Mouse (Mus musculus) cerebellum, adult 8-10 months (tissue): ENCODE data around the gene Gmeb2.

Experiments used
- DNase-seq: peaks from one replicate; pipeline ENCODE4 v3.0.0; 2022

Gmeb2 gene

DNA sequence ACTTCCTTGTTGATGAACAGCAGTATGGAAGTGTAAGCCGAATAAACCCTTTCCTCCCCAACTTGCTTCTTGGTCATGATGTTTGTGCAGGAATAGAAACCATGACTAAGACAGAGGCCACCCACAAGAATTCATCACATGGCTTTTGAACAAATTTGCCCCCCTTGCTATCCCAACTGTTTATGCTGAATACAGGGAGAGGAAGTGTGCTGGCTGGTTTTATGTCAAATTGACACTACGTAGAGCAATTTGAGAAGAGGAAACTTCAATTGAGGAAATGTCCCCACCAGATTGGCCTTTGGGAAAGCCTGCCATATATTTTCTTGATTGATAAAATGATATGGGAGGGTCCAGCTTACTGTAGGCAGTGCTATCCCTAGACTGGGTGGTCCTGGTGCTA is 14.0 kb downstream of the Gmeb2 start:
- DNase-seq, result no peak

DNA sequence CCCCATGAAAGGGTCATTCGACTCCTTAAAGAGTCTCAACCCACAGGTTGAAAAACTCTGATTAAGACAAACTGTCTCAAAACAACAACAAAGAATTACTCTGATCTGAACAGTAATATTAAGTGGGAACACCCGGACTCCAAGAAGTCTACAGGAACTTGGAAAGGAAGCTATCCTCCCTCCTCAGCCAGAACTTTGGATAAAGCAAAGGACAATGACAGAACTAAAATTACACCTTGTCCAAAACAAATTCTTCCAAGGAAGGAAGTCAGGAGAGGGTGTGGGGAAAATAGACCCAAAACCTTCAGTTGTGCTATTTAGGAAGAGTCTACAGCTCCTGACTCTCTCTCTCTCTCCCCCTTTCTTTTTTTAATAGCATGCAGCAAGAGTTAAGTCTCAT is 15.7 kb downstream of the Gmeb2 start:
- DNase-seq, result no peak

- DNase-seq, result no peak
Observed at GRCm38 (mm10) chr2:181266839-181267238, 21.0 kb downstream of the Gmeb2 start.

DNA sequence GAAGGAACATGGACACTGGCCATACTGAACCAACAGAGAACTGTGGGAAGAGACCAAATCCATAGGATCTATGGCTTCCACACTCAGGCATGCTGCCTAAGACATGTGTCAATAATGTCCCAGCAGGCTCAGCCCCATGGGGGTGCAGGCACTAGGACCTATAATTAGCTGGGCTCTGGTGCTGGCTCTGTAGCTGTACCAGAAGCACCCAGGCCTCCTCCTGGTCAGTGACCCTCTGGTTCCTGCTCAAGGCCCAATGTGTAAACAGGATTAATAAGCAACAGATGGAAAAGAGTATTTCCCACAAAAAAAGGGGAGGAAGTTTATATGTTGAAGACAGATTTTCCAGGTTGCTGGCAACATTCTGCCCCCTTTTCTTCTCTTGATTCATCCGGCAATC is 34.6 kb downstream of the Gmeb2 start:
- DNase-seq, result no peak

GRCm38 (mm10) chr2:181251841-181252240 is 36.0 kb downstream of the Gmeb2 start:
- DNase-seq, result no peak

DNA sequence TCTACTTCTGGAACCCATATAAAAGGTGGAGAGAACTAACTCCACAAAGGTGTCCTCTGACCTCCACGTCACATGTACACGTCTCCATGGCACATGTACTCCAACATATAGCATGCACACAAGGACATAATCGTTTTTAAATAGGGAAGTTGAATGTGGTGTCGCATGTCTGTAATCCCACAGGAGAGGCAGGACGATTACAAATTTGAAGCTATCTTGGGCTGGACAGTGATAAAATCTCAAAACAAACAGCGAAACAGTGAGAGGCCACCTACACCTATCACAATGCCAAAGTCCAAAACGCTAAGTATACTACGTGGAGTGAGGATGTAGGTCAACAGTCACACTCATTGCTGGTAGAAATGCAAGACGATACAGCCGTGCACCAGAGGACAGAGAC is 38.6 kb downstream of the Gmeb2 start:
- DNase-seq, result no peak

- no peak for DNase-seq
Observed at GRCm38 (mm10) chr2:181245031-181245430, 42.8 kb downstream of the Gmeb2 start.

- no peak for DNase-seq
Observed at GRCm38 (mm10) chr2:181243706-181244394, 44.0 kb downstream of the Gmeb2 start.

- no peak for DNase-seq
Observed at GRCm38 (mm10) chr2:181242314-181242665, 45.5 kb downstream of the Gmeb2 start.

DNA sequence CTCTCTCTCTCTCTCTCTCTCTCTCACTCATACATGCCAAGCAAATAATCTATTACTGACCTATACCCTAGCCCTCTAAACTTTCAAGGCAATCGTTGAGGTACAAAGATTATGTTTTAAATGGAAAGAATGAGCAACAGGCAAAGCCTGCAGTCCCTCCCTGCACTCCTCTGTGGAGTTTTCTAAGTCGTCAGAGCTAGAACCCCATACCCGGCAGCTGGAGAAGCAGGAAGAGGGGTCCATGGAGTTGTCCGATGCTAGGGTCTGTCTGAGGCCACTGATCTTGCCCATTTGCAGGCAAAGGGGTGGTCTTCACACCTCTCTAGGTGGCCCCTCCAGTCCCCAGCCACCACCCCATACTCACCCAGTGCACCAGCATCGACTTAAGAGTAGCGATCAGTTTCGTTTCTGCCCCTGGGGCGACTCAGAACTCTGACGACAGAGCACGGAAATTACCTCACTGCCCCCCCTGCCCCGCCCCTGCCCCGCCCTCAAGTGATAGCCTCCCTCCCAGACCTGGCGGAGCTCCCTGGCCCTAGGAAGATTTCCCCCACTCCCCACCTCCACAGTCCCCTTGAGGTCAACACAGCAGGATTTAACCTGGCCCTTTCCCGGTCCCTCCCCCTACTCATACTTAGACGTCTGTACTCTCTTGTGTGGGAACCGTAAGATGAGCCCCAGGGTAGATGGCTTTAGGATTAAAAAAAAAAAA is 46.1 kb downstream of the Gmeb2 start, which contains the start of gene Helz2:
Gene Helz2 (minus strand): TSS at position 426 of the 712 bp plus-strand sequence.
- no peak for DNase-seq

GRCm38 (mm10) chr2:181240806-181241440 is 46.9 kb downstream of the Gmeb2 start:
- DNase-seq, result no peak

- DNase-seq, result no peak
Observed at GRCm38 (mm10) chr2:181239261-181239660, 48.6 kb downstream of the Gmeb2 start.

- no peak for DNase-seq
Observed at GRCm38 (mm10) chr2:181238861-181239260, 49.0 kb downstream of the Gmeb2 start.

DNA sequence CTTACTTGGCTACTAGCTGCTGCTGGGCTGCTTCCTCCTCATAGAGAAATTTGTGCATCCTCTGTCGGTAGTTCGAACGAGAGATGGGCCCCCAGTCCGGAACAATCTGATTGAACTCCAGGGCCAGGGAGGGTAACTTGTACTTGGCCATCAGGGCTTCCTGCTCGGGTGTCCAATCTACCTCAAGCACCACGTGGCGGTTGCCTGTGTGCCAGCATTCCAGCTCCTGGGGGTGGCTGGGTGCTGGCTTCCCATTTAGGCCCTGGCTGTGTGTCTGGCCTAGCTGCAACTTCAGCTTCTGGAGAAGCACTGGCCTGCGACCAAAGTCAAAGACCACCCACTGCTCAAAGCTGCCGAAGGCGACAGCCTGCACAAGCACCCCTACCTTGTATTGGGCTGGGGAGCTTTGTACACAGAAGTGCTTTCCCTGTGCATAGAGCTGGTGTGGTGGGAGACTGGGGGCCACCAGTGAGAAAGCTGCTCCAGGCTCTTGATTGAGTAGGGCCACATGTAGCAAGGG is 49.7 kb downstream of the Gmeb2 start:
- no peak for DNase-seq

GRCm38 (mm10) chr2:181237251-181238014 is 50.4 kb downstream of the Gmeb2 start:
- DNase-seq, result no peak

- DNase-seq, result no peak
Observed at GRCm38 (mm10) chr2:181235681-181236566, 51.9 kb downstream of the Gmeb2 start.

DNA sequence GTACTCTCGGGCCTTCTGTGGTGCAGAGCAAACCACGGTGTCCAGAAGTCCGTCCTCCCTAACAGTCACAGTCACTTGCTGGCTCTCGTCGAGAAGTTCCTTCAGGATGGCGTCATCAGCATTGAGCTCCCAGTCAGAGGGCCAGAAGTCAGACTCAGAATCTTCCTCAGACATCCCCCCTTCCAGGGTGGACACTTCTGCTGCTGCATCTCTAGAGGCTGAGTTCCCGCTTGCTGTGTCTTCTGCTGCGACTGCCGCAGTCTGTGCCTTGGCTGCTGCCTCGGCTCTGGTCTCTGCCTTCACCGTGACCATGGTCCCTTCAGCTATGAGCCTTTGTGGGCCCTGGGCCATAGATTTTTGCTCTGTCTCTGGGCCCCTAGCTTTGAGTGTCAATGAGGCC is 53.2 kb downstream of the Gmeb2 start:
- DNase-seq, result no peak

DNA sequence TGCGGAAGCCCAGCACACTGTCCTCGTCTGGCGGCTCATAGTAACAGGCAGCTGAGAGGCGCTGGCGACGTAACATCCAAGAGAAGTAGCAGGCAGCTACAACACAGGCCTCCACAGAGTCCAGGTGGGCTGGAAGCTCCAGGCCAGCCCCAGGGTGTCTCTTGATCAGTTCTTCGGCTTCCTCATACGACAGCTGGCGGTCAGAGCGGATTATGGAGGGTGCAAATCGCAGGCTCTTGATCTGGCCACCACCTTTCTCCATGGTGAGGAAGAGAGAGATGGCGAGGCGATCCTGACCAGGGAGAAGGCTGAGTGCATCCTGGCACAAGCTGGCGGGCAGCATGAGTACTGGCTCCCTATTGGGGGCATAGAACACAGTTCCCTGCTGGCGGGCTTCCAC is 54.4 kb downstream of the Gmeb2 start:
- DNase-seq, result no peak

DNA sequence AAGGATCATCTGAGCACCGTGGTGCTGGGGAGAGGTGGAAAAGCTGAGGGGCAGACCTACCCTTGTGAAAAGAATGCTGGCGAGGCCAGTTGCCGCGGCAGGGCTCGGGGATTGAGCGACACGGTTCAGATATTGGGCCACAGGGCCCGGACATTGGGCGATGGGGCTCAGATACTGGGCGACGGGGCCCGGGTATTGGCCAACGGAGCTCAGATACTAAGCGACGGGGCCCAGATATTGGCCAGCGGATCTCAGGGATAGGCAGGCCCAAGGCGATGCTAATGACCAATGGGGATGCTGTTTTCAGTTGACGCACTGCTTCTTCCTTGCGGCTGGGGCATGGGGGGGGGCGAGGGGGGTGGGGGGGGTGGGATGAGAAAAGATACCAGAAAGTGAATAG is 56.7 kb downstream of the Gmeb2 start:
- peak; percentile 37 for DNase-seq

GRCm38 (mm10) chr2:181228335-181228734 is 59.5 kb downstream of the Gmeb2 start:
- DNase-seq, result no peak

DNA sequence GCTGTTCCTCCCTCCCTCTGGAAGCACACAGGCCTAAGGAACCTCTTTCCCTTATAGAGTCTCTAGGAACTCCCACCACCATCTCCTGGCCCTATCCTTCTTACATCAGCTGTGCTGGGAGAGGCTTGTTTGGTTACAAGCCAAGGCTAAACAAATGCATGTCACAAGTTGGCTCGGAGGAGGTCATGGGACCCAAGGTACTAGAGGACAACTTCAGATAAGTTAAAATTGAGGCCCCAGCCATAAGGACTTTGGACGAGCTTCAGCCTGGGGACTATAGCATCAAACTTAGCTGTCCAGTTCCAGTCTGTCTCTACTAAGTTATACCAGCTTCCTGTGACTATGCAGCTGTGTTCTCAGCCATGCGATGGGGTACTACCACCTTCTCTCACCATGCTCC is 60.7 kb downstream of the Gmeb2 start:
- no peak for DNase-seq

GRCm38 (mm10) chr2:181224994-181225393 is 62.8 kb downstream of the Gmeb2 start:
- DNase-seq, result no peak
